Mouse (Mus musculus) c-Kit-positive CD71-positive TER-119-positive erythroid progenitor cells, embryonic 14.5 days (primary cell): ENCODE data around the gene Ror2.

Source experiments
- DNase-seq: peaks from one replicate; pipeline ENCODE4 v3.0.0-alpha.2; 2013; ENCODE audit warnings: low spot score

Gene Ror2

DNA sequence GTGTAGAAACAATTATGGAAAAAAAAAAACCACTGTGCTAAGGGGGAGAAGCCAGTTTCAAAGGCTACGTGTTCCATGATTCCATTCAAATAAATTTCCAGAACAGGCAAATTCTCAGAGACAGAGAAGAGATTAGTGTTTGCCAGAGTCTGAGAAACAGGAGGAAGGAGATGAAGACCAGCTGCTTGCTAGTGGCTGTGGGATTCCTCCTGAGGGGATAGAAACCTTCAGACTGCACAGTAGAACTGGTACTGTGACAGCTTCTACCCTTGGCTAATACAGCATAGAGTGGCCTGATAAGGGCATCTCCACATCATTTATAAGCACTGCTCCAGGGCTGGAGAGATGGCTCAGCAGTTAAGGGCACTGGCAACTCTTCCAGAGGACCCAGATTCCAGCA lies 11.2 kb downstream of the Ror2 start:
- no peak for DNase-seq

DNA sequence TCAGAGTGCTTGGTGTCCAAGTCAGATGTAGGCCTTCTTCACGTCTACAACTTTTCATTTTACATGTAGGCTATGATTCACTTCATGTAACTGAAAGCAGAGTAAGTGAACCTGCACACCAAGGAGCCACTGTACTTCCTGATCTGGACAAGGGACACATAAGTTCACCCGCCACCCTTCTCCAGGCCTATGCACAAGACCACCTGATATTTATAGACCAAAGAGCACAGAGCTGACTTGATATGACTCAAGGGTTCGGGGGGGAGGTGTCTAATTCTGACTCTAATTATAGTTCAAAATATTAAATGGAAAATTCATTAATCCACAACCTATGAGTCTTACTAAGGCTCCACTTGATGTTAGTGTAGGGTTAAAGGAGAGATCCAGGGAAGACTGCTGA lies 14.3 kb downstream of the Ror2 start:
- DNase-seq, result no peak

DNA sequence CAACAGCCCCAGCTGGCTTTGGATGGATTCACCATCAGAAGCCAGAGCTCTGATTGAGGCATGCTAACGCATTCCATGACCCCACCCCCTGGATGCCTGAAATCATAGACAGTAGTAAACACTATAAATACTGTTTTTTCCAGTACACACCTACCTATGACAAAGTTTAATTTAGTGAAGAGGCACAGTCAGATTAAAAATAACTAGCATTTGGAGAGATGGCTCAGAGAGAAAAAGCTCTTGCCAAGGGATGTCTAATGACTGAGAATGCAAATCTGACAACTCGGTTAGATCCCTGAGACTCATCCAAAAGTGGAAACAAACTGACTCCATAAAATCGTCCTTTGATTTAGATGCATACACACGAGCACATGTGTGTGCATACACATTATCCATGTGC lies 15.4 kb downstream of the Ror2 start:
- DNase-seq, result no peak

DNA sequence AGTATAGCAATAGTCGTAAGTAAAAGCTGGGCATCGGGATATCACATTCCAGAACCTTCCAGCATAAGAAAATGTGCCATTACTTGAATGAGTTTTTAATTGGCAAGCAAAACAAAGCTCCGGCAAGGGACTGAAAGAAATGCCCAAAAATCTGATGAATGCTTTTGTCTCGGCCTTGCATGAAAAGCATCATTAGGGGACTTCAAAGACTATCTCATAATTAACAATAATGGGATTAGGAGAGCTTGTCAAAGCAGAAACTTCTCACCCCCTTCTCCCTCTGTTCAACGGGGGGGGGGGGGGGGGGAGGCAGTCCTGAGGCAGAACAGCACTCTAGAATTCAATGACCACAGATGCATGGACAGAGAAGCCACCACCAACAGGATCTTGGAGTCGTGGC lies 17.4 kb downstream of the Ror2 start:
- DNase-seq, result no peak

DNA sequence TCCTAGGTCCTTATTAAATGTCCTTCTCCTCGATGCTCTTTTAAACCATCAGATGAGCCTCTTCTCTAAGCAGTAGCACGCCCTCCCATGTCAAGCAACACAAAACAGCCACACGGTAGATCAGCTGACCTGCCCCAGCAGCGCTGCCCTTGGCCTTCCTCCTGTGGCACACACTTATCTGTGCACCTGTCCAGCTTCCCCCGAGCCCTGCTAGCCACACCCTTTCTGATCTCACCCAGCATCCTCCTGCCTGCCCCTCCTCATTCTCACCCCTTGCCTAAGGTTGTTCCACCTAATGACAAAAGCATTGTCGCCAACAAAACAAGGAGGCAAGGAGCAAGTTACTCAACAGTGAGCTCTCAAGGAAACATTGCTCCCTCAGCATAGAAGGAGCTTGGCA lies 18.1 kb downstream of the Ror2 start:
- no peak for DNase-seq

DNA sequence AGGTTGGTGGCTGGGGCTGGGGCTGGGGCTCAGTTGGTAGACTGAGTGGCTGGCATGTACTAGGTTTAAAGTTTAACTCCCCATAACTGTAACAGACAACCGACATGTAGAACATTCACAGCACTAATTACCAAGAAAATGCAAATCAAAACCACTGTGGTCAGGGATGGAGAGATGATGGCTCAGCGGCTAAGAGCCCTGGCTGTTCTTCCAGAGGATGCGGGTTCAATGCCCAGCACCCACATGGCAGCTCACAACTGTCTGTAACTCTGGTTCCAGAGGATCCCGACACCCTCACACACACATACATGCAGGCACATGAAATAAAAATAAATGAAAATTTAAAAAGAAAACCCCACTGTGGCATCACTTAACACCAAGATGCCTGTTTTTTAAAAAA lies 18.8 kb downstream of the Ror2 start:
- DNase-seq, result no peak

DNA sequence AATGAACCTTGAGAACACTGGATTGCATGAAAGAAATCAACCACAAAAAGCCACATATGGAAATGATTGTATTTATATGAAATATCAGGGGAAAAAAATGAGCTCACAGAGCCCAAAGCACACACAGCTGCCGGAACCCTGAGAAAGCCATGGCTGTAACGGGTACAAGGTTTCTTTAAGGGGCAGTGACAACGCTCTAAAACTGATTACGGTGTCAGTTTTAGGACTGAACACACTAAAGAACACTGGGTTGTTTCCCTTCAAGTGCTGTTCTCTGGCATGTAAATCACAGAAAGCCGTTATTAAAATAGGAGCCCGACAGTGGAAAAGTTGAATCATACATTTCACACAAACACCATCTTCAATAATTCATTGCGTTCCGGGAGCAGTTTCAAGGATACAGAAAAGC lies 19.4 kb downstream of the Ror2 start:
- no peak for DNase-seq

DNA sequence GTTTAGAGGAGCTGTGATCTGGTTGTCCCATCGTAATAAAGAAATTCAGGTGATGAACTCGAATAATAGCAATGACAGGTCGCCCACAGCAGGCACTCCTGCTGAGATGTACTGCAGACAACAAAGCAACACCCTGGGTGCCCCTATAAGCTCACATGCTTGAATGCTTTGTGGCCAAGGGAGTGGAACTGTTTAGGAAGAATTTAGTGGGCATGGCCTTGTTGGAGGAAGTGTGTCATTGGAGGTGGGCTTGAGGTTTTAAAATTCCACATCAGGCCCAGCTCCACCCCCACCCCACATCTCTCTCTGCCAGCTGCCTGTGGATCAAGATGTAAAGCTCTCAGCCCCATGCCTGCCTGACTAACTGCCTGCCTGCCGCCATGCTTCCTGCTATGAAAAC lies 21.0 kb downstream of the Ror2 start:
- no peak for DNase-seq

DNA sequence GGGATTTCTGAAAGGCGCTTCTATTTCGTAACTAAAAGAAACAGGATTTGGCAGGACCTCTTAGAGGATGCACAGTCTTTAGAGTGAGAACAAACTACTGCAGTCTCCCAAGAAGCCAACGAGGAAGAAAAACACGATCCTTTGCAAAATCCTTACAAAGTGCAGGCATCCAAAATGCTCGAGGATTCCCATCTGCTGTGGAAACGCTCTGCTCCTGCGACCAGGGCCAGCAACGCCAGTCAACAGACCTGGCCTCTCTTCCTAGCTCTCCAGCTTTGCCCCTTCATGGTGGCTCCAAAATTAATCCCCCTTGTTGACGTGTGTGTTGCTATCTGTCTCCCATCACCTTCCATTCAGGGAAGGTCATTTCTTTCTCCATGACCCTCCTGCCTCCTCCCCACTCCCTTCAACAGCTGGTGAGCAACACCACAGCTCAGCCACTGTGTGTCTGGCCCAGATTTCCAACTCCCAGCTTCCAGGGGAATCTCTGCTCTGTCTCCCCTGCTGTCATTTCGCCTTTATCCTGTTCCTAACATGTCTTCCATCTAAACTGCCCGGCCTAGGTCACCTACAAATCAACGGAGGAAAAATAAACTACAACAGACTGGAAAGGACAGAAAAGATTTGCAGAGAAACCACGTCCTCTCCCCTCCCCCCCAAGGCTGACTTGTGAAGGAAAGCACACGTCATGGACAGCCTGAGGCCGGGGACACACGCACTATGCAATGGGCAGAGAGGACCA lies 23.2 kb downstream of the Ror2 start:
- DNase-seq, result no peak

DNA sequence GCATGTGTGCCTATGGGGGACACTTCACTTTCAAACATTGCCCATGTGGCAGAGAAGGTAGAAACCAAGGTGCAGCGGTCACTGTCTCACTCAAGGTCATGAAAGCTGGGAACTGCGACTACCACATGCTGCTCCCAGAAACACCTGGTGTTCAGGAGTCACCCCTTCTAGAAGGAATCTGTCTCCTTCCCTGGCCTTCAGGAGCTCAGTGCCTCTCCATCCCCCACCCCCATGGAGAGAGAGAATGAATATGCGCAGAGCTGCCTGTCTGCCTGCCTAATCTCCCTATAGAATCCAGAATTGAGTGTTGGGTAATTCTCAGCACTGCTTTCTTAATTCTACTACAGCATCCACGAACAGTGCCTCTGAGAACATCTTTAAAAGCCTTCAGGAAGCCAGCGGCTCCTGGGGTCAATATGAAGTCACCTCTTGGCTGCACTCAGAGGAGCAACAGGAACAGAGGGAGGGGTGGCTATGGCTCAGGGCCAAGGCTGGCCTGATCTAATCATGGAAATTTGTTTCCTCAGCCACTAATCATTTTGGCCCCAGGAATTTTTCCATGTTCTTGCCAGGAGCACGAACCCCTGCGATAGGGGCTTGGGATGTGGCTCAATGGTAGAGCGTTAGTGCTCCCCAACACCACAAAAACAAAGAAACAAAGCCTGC lies 24.7 kb downstream of the Ror2 start:
- DNase-seq, result no peak

DNA sequence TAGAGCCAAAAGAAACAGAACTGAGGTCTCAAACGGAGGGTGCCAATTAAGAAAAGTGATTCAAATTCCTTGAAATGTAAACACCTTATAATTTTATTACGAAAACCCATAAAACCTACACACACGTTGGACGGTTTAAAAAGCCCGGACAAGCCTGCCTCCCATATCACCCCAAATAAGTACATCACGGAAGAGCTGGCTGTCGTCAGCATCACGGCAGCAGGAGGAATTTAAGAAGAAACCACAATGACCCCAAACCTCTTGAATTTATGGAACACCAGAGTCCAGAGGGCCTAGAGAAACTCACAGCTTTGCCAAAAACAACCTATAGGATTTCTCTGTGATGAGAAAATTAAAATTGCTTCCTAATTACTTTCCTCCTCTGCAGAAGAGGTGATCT lies 27.0 kb downstream of the Ror2 start:
- no peak for DNase-seq

DNA sequence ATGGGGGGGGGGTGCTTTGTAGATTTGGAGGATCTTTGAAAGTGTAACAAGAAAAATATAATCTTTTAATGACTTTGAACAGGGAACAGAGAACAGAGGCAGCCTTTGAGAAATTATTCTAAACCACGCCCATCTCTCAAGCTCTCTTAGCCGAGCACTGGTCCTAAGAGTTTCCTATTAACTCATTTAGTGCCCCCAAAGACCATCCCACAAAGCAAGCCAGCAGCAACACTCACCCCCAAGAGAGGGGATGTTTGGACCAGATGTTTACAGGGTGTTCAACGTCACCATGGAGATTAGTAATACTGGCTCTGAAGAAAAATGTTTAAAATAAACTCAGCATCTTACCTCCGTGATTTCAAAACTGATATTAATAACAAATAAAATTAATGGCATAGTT lies 27.4 kb downstream of the Ror2 start:
- DNase-seq, result no peak

DNA sequence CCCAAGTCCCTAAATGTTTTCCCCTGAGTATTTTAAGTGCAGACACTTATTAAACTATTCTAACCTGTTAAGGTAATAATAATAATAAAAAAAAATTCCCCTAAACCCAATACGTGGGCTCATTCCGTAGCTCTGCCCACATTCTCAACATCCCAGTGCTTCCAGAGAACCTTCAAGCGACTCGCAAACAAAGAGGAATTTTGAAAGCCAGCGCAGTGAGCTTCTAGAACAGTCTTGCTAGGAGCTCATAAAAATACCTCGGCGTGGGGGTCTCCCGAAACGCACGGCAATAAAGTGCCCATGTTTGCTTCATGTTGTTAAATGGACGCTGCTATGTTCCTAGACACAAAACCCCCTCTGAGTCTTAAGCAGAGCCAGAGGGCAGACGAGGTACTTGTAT lies 32.7 kb downstream of the Ror2 start:
- DNase-seq, result no peak

DNA sequence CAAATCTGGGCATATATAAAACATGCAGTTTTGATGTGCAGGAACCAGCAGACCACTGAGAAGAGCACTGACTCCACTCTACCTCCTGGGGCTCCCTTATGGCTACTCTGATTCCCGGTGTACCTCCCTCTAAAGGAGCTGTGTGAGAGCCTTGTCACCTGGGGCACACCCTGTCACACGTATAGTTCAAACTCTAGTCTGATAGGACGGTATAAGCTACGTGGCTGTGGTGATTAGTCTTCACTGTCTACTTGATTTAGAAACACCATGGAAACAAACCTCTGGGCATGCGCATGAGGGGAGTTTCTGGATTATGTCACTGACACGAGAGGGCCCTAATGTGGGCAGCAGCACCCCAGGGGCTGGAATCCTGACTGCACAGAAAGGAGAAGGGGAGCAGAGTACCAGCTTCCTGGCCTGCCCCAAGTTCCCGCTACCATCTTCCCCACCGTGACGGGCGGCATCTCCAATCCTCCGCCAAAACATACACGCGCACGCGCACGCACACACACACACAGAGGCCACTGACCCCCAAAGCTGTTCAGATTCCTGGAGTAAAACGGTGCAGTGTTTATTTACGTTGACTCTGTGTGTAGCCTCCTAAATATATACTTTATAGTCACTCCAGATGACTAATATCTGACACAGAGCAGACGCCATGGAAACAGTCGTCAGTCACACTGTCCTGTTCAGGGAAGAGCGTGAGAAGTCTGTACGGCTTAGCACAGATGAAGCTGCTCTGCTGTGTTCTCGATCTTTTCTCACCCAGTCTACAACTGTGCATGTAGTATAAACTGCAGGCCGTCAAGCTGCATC lies 37.1 kb downstream of the Ror2 start:
- no peak for DNase-seq

DNA sequence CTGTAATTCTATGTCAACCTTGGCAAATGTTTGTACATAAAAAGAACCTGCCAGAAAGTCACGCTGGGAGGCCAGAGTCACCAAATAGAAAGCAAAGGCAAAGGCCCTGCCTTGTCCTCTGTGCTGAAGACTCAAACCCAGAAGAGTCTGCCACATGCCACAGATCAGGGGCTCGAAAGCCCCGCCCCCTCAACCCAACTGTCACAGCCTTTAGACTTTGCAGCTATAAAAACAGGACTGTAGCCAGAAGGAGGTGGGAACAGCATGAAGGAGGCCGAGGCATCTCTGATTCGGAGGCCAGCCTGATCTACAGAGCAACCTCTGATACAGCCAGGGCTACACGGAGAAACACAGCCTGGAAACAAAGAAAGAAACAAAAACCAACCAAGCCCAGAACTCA lies 37.8 kb downstream of the Ror2 start:
- DNase-seq, result no peak

DNA sequence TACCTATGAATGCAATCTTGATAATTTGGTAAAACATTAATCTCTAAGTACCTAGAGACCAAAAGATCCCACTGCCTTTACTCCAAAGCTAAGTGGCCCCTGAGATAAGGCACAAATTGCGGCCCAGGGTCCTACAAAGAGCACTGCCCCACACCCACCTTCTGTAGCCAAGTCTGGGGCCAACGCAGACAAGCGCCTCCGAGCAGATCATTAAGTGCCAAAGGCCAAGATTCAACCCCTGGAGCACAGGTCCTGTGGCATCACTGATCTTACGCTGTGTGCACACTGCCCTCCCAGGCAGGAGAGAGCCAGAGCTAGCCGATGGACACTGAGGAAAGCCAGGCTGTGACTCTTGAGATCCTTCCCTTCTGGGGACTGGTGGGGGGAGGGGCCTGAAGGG lies 38.7 kb downstream of the Ror2 start:
- no peak for DNase-seq

DNA sequence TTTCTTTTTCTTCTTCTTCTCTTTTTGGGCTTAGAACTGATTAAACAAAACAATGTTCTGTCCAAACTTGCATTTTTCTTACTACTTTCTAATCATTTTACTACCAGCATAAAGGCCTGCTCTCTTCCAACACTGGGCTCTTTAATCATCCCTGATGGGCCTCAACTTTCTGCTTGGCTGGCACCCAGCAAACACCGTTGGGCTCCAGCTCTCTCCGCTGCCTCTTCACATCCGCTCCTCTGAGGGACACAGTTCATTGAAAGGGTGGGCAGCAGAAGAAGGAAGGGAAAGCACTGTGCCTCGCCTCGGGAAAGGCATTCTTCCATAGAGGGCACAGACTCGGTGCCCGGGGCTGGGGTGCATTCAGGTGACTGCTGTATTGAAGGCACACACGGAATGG lies 41.8 kb downstream of the Ror2 start:
- DNase-seq, result no peak

DNA sequence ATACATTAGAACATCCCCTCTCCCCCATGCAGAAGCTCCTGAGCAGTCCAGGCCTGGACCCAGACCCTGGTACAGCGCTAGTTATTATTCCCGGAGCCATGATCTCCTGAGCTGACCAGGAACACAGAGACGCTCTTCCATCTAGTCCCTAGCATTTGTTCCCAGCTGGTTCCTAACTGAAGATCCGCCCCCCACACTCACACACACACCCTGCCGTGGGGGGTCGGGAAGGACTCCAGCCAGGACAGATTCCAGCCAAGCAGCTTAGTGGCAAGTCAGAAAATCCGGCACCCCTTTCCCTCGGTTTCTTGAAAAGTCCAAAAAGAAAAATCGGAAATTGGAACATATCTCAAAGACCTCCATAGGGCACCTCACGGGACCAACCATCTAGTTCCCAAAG lies 48.5 kb downstream of the Ror2 start:
- no peak for DNase-seq

DNA sequence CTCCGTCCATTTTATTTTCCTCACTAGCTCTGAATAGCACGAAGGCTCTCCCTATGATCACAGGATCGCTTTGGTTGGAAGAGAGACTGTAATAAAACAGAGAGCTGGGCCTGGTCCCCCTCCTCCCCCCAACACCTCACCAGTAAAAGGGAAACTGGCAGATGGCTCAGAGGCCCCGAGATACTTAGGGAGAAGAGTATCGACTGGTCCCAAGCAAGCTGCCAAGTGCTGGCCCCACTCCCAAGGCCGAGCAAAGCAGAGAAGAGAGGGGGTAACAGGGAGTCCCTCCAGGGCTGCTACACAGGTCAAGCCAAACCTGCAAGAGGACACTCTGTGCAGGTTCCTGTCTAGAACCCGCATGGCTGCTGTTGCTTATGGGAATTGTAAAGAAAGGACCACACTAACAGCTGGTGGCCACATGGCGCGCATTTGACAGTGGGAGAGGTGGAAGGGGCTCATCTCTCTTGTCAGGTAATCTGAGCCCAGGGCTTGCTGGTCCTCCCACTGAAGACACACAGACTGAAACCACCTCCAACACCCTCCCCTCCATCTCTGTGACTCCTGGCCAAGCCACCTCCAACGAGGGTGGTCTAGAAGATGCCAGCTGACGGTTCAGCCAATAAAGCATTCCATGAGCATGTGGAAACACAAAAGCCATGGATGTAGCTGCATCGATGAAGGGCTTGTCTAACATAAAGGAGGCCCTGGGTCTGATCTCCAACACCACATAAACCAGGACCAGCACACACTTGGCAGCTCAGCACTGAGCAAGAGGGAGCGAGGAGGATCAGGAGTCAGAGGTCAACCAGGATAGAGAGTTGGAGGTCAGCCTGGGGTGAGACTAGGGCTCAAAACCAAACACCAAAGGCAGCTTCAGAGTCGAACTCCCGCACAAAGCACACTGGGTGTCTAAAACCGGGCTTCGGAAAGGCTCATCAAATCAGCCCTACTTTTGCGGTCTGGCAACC lies 49.2 kb downstream of the Ror2 start:
- DNase-seq, result no peak

DNA sequence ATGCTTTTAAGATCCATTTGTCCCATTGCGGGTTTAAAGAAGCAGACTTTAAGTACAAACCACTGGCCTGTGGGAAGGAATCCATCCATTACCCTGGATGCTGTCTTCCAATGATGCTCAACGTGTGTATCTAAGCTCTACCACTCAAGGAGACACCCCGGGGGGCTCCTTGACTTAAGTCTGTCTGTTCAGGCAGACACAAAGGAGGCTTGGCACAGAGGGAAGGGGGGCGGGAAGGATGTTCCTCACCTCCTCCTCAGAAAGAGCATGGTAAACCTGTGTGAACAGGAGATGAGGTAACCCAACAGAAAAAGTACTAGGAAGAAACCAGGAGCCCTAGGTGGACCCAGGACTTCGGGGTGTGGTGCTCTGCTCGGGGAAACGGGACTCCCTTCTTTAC lies 50.0 kb downstream of the Ror2 start:
- no peak for DNase-seq

DNA sequence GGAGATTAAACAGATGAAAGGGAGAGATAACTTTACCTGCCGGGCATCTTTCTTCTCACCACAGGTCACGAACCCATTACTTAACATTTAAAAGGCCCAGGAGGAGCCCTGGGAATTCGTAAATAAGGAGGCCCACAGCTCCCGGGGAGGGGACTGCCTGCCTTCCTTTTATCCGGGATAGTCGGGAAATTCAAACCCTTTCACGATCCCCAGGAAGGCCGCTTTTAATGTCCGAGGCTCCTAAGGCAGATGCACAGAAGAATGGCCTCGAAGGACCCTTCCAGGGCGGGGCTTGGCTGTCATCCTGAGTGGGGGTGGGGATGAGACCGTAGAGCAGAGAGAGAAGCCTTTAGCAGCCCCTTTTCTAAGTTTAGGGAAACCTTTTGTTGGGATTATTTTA lies 51.1 kb downstream of the Ror2 start:
- no peak for DNase-seq
